Mouse (Mus musculus) macrophage (primary cell): ENCODE results near the gene Zbtb26. TPM values are rescaled to one million over a fixed set of nuclear protein-coding genes. Genes with fewer than 3 reads are reported as not detected.

Experiments
- H3K27ac ChIP-seq: fragments of 350-480 bp; formaldehyde crosslinking; 2 replicates; pipeline ENCODE4 v1.9.0; 2021
- H3K36me3 ChIP-seq: fragments of 350-480 bp; formaldehyde crosslinking; 2 replicates; pipeline ENCODE4 v1.9.0; 2021; ENCODE audit errors: inconsistent target
- H3K4me3 ChIP-seq: fragments of 350-480 bp; formaldehyde crosslinking; 2 replicates; pipeline ENCODE4 v1.9.0; 2021; ENCODE audit errors: inconsistent target
- H3K79me2 ChIP-seq: fragments of 350-480 bp; formaldehyde crosslinking; 2 replicates; pipeline ENCODE4 v1.9.0; 2021; ENCODE audit errors: inconsistent target
- WGBS: methylation state at CpG from one replicate; pipeline ENCODE4 v1.1.7; 2026; ENCODE audit warnings: inconsistent platforms; ENCODE audit not compliant: missing documents; 5-methylcytosine and 5-hydroxymethylcytosine counted together
- polyA plus RNA-seq: library from polyadenylated mRNA; stranded (reverse); fragments of 250-400 nt; gene quantifications from 3 replicates; pipeline ENCODE4 v1.2.4, GENCODE M21; 2018; ENCODE audit warnings: inconsistent platforms

Zbtb26 gene
- polyA plus RNA-seq, 1 experiment from 2014 or later: 1.8 TPM

- WGBS: under 1% methylated on average over 53 of the region's 75 CpGs
- H3K27ac ChIP-seq: peak within 1 kb of the TSS; percentile 48
- H3K79me2 ChIP-seq: peaks cover 67% of the 10 kb centered on the region
- H3K4me3 ChIP-seq: peak within 1 kb of the TSS; percentile 94
- peaks cover 5% of the 10 kb centered on the region; the same call in 1 of the 2 replicates for H3K36me3 ChIP-seq
Observed at GRCm38 (mm10) chr2:37422306-37423304, 20.3 kb downstream of the Zbtb26 start, which contains the start of gene Rc3h2. TSS of gene Rc3h2 (minus strand) at chr2:37422903.

- WGBS: 4% methylated on average over 3 of the region's 3 CpGs
- Histone ChIP-seq H3K36me3 (no peaks in the 10 kb centered on the region), H3K79me2 (peaks cover 67% of the 10 kb centered on the region)
Observed at GRCm38 (mm10) chr2:37421903-37422302, 21.0 kb downstream of the Zbtb26 start.

GRCm38 (mm10) chr2:37395539-37395938, 47.4 kb downstream of the Zbtb26 start:
- Histone ChIP-seq H3K27ac (no peak overlapping the region), H3K36me3 (peaks cover 27% of the 10 kb centered on the region), H3K79me2 (no peaks in the 10 kb centered on the region), H3K4me3 (no peak overlapping the region)
- 9% methylated on average over 1 of the region's 1 CpGs for WGBS

More at GRCm38 (mm10) chr2:37421903-37422302, 21.0 kb downstream of the Zbtb26 start:
- H3K4me3 ChIP-seq: peak overlapping the region; percentile 94
- peak overlapping the region; percentile 48 for H3K27ac ChIP-seq

GRCm38 (mm10) chr2:37382921-37383320, 60.0 kb downstream of the Zbtb26 start:
- WGBS: 96% methylated on average over 9 of the region's 9 CpGs
- no peak overlapping the region for H3K27ac ChIP-seq
- peaks cover 55% of the 10 kb centered on the region for H3K36me3 ChIP-seq
- H3K79me2 ChIP-seq: no peaks in the 10 kb centered on the region
- H3K4me3 ChIP-seq: no peak overlapping the region

Other genes with a start within 250 kb of the Zbtb26 start
- gene Olfr366, start 231.6 kb downstream of the Zbtb26 start, polyA plus RNA-seq: not detected in 3 replicates
- not detected in 3 replicates for gene Olfr368, start 116.6 kb downstream of the Zbtb26 start, polyA plus RNA-seq
- gene Pdcl, start 83.8 kb downstream of the Zbtb26 start, polyA plus RNA-seq: 30.7 to 34.2 TPM (median 31.4 TPM) in 3 replicates
- 8.6 to 13.4 TPM (median 12.1 TPM) in 3 replicates for gene Rc3h2, start 20.2 kb downstream of the Zbtb26 start, polyA plus RNA-seq
- gene Zbtb6, start within 50 bp of the Zbtb26 start, polyA plus RNA-seq: 10.3 to 13.1 TPM (median 11.9 TPM) in 3 replicates
- 24.2 to 51.7 TPM (median 25.0 TPM) in 3 replicates for gene Rabgap1, start 144 bp upstream of the Zbtb26 start, polyA plus RNA-seq
- 0.04 TPM in 1 of 3 replicates, not detected in the others for gene Gpr21, start 73.2 kb upstream of the Zbtb26 start, polyA plus RNA-seq